Mouse (Mus musculus) kidney, embryonic 14.5 days (tissue): ENCODE measurements at regions not wholly inside any gene's neighbourhood (a gene's known extent, or its start where the extent isn't known, plus 50 kb on each side); places are given as distances from the start of the nearest gene placed in this dataset.
"Not testable (repeated sequence)": the region's sequence is repeated elsewhere in the genome, so short reads cannot be mapped to it uniquely, and the experiment has no call there.

ENCODE experiments used
- ATAC-seq: fragments of 200-750 bp; cut with Nextera tagmentation; 2 replicates; pipeline ENCODE4 v1.8.0; 2017; ENCODE audit warnings: moderate number of reproducible peaks, mild to moderate bottlenecking, moderate TSS enrichment, moderate library complexity; ENCODE audit not compliant: low FRiP score, low TSS enrichment
- H3K27ac ChIP-seq: fragments of 300-500 bp; sonication (generic); 2 replicates; pipeline ENCODE4 v1.5.1; 2014; ENCODE audit warnings: low read depth, mild to moderate bottlenecking, low read length, moderate library complexity, mixed read lengths
- H3K27me3 ChIP-seq: fragments of 300-500 bp; sonication (generic); 2 replicates; pipeline ENCODE4 v1.6.1; 2014; ENCODE audit warnings: mild to moderate bottlenecking, low read length; ENCODE audit not compliant: control insufficient read depth, insufficient read depth
- H3K36me3 ChIP-seq: fragments of 300-500 bp; sonication (generic); 2 replicates; pipeline ENCODE4 v1.6.1; 2014; ENCODE audit warnings: low read length, mixed read lengths; ENCODE audit not compliant: control insufficient read depth, insufficient read depth
- H3K4me1 ChIP-seq: fragments of 300-500 bp; sonication (generic); 2 replicates; pipeline ENCODE4 v1.6.1; 2014; ENCODE audit warnings: low read length, mixed read lengths; ENCODE audit not compliant: control insufficient read depth, insufficient read depth
- H3K4me2 ChIP-seq: fragments of 300-500 bp; sonication (generic); replicated peaks from 2 replicates; pipeline ENCODE4 v1.6.1; 2014; ENCODE audit warnings: low read depth, mild to moderate bottlenecking, low read length
- H3K4me3 ChIP-seq: fragments of 300-500 bp; sonication (generic); 2 replicates; pipeline ENCODE4 v1.5.1; 2014; ENCODE audit warnings: mild to moderate bottlenecking, low read length
- H3K9ac ChIP-seq: fragments of 300-500 bp; sonication (generic); 2 replicates; pipeline ENCODE4 v1.6.1; 2014; ENCODE audit warnings: low read depth, mild to moderate bottlenecking, low read length, moderate library complexity
- H3K9me3 ChIP-seq: fragments of 300-500 bp; sonication (generic); 2 replicates; pipeline ENCODE4 v1.6.1; 2016; ENCODE audit warnings: low read length; ENCODE audit not compliant: control insufficient read depth
- WGBS: fragments of 180-500 bp; shearing (Covaris S2); extraction: QIAGEN DNeasy Blood & Tissue Kit; methylation state at CpG from one replicate; pipeline ENCODE4 v1.1.7; 2014; 5-methylcytosine and 5-hydroxymethylcytosine counted together

DNA sequence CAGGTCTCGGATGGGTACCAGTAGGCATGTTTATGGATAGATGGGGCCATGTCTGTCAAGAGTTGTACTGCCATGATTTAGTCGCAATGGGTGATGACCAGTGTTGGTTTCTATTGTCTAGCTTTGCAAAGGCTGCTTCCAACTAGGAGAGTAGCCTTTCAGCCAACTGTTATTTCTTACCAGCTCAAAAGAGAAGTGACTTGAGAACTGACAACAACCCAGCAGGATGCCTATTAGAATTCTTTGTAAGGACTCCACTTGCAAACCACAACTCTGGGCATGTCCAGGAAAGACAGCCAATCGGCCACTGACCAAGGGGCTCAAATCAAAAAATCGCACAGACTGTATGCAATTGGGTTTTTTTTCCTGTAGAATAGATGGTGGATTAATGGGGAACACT, 200.9 kb downstream of the Dhx15 start:
- WGBS, result 80% methylated on average over 4 of the region's 4 CpGs
- no peaks in the 10 kb centered on the region for H3K9me3 ChIP-seq
- ATAC-seq, result no peak
- H3K9ac ChIP-seq, result no peak overlapping the region
- no peak overlapping the region for H3K4me2 ChIP-seq
- H3K4me1 ChIP-seq, result 0 out of 2 replicates have a peak, but pooled peaks cover 2% of the 10 kb centered on the region
- no peaks in the 10 kb centered on the region for H3K36me3 ChIP-seq
- H3K27ac ChIP-seq, result no peak overlapping the region
- H3K4me3 ChIP-seq, result no peak overlapping the region
- no peaks in the 10 kb centered on the region for H3K27me3 ChIP-seq

DNA sequence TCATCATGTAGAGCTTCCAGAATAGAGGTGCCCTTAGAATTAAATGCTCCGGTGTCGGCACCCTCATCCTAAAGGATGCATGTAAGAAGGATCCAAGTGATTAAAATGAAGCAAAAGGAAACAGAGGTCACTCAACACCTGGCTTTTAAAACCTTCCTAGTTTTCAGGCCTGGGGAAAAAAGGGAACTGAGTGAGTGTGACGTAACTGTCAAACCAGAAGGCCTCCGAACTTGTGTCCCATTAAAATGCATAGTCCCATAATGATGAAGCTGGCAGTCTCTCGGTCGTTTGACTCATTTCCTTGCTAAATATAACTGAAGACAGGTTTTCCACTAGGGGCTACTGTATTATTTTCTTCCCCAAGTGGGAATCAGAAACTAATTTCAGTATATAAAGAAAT, 201.4 kb downstream of the Dhx15 start:
- H3K27ac ChIP-seq, result no peak overlapping the region
- no peak overlapping the region for H3K4me2 ChIP-seq
- no peaks in the 10 kb centered on the region for H3K27me3 ChIP-seq
- no peak overlapping the region for H3K4me3 ChIP-seq
- no peaks in the 10 kb centered on the region for H3K36me3 ChIP-seq
- 0 out of 2 replicates have a peak, but pooled peaks cover 2% of the 10 kb centered on the region for H3K4me1 ChIP-seq
- ATAC-seq, result no peak
- H3K9me3 ChIP-seq, result no peaks in the 10 kb centered on the region
- H3K9ac ChIP-seq, result no peak overlapping the region
- 83% methylated on average over 6 of the region's 6 CpGs for WGBS

DNA sequence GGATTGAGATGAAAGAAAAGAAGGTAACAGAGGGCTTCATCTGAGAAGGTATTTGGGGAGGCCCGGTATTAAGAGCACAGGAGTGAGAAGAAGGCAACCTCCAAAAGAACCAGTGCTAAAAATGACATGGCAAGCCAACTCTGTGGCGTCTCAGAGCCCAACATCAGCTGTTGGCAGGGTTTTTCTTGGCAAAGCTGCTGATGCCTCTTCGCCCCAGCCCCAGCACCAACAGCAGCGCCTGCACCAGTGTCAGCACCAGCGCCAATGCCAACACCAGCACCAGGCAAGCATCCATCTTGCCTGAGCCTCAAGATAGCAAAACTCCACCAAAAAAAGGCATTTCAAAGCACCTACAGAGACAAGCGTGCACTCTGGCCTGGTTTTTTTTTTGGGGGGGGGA, 205.3 kb downstream of the Dhx15 start:
- Histone ChIP-seq H3K4me3 (no peak overlapping the region), H3K4me2 (no peak overlapping the region), H3K4me1 (no peaks in the 10 kb centered on the region), H3K9me3 (0 out of 2 replicates have a peak, but pooled peaks cover 3% of the 10 kb centered on the region), H3K27me3 (no peaks in the 10 kb centered on the region), H3K9ac (no peak overlapping the region), H3K36me3 (no peaks in the 10 kb centered on the region), H3K27ac (no peak overlapping the region)
- no peak for ATAC-seq
- 93% methylated on average over 6 of the region's 6 CpGs for WGBS

DNA sequence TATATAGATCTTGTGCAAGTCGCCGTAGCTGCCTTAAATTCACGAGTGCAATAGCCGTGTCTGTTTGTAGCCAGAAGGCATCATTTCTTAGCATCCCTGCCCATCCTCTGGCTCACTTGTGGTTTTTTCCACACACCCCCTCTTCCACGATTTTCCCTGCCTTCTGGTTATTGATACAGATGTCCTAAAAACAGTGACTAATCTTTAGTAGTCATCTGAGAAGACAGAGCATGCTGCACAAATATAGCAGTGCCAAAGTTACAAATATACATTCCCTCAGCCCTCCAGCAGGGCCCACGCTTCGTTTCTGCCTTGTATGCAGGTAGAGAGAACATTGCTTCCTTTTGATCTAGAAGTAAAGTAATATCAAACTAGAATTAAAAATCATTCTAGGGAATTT, 207.5 kb downstream of the Dhx15 start:
- ATAC-seq, result no peak
- H3K4me2 ChIP-seq, result no peak overlapping the region
- no peak overlapping the region for H3K27ac ChIP-seq
- no peak overlapping the region for H3K4me3 ChIP-seq
- 0 out of 2 replicates have a peak, but pooled peaks cover 3% of the 10 kb centered on the region for H3K9me3 ChIP-seq
- WGBS, result 55% methylated on average over 7 of the region's 7 CpGs
- H3K36me3 ChIP-seq, result no peaks in the 10 kb centered on the region
- no peaks in the 10 kb centered on the region for H3K27me3 ChIP-seq
- no peaks in the 10 kb centered on the region for H3K4me1 ChIP-seq
- no peak overlapping the region for H3K9ac ChIP-seq

- Histone ChIP-seq H3K4me2 (no peak overlapping the region), H3K9ac (no peak overlapping the region), H3K36me3 (no peaks in the 10 kb centered on the region), H3K4me1 (no peaks in the 10 kb centered on the region), H3K4me3 (no peak overlapping the region), H3K9me3 (0 out of 2 replicates have a peak, but pooled peaks cover 3% of the 10 kb centered on the region), H3K27me3 (no peaks in the 10 kb centered on the region), H3K27ac (no peak overlapping the region)
- ATAC-seq, result no peak
- WGBS, result 83% methylated on average over 5 of the region's 5 CpGs
Observed at GRCm38 (mm10) chr5:51980901-51981300, 209.4 kb downstream of the Dhx15 start.

DNA sequence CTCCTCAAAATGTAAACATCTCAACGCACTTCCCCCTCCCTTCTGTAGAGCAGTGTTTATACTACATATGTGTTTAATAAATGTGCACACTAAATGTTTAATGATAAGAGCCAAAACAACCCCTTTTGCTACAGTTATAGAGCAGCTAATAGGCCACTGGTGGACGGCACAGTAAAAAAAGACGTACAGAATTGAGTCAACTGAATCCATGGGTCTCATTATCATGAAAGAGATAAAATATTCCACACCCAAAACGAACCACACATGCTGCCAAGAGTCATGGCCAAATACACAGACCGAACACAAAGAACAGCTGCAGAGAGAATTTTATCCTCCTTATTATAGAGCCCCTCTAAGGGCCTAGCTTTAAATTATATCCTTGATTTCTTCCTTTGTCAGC, 237.8 kb downstream of the Dhx15 start:
- no peaks in the 10 kb centered on the region for H3K4me1 ChIP-seq
- H3K27me3 ChIP-seq, result no peaks in the 10 kb centered on the region
- no peaks in the 10 kb centered on the region for H3K36me3 ChIP-seq
- no peaks in the 10 kb centered on the region for H3K9me3 ChIP-seq
- no peak overlapping the region for H3K9ac ChIP-seq
- H3K27ac ChIP-seq, result no peak overlapping the region
- H3K4me2 ChIP-seq, result no peak overlapping the region
- H3K4me3 ChIP-seq, result no peak overlapping the region
- 67% methylated on average over 5 of the region's 5 CpGs for WGBS
- no peak; the same call in 1 of the 2 replicates for ATAC-seq

GRCm38 (mm10) chr5:51949996-51950395, 240.3 kb downstream of the Dhx15 start:
- no peaks in the 10 kb centered on the region for H3K4me1 ChIP-seq
- no peaks in the 10 kb centered on the region for H3K27me3 ChIP-seq
- H3K9me3 ChIP-seq, result no peaks in the 10 kb centered on the region
- WGBS, result 90% methylated on average over 5 of the region's 5 CpGs
- H3K4me2 ChIP-seq, result no peak overlapping the region
- H3K4me3 ChIP-seq, result no peak overlapping the region
- H3K9ac ChIP-seq, result no peak overlapping the region
- ATAC-seq, result no peak
- no peak overlapping the region for H3K27ac ChIP-seq
- H3K36me3 ChIP-seq, result no peaks in the 10 kb centered on the region

- Histone ChIP-seq H3K27me3 (no peaks in the 10 kb centered on the region), H3K36me3 (no peaks in the 10 kb centered on the region), H3K4me2 (no peak overlapping the region), H3K4me1 (no peaks in the 10 kb centered on the region), H3K4me3 (no peak overlapping the region), H3K9me3 (no peaks in the 10 kb centered on the region), H3K9ac (no peak overlapping the region), H3K27ac (no peak overlapping the region)
- 94% methylated on average over 3 of the region's 3 CpGs for WGBS
- no peak for ATAC-seq
Observed at GRCm38 (mm10) chr5:51946062-51946461, 244.3 kb downstream of the Dhx15 start.

DNA sequence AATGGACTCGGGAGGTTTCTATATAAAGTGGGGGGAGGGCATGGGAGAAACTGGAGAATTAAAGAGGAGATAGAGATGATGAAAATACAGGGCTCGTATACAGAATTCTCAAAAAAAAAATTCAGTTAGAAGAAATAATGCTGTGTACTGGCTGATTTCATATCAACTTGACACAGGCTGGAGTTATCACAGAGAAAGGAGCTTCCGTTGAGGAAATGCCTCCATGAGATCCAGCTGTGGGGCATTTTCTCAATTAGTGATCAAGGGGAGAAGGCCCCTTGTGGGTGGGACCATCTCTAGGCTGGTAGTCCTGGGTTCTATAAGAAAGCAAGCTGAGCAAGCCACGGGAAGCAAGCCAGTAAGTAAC, 248.4 kb downstream of the Dhx15 start:
- not testable (repeated sequence) for H3K9ac ChIP-seq, H3K4me1 ChIP-seq, H3K4me3 ChIP-seq, H3K36me3 ChIP-seq, H3K4me2 ChIP-seq, H3K27me3 ChIP-seq, H3K9me3 ChIP-seq, ATAC-seq, H3K27ac ChIP-seq
- 65% methylated on average over 4 of the region's 4 CpGs for WGBS
